Mouse (Mus musculus) erythroid progenitor cell, adult 5-6 weeks (primary cell): ENCODE data around the gene Anp32a. TPM values are rescaled to one million over a fixed set of nuclear protein-coding genes. Genes with fewer than 3 reads are reported as not detected.

ENCODE experiments used
- ATAC-seq: replicated peaks from 2 replicates; pipeline ENCODE4 v1.8.0; 2016; ENCODE audit warnings: moderate number of reproducible peaks, mild to moderate bottlenecking, moderate TSS enrichment, inconsistent platforms; ENCODE audit not compliant: poor library complexity, low FRiP score, severe bottlenecking
- total RNA-seq, 2 experiments: library from RNA; stranded (forward) in 1 of 2; stranded (reverse) in 1 of 2; fragments of 150-400 nt in 1 of 2; fragments of 186-747, 209-891 nt in 1 of 2; gene quantifications; 2 replicates each; pipeline versions ENCODE4 v1.2.3 to v1.2.4; 2015 to 2017; ENCODE audit warnings: low replicate concordance in 2 of 2

Anp32a gene
- total RNA-seq, 2 experiments from 2014 or later: 141 to 162 TPM

GRCm38 (mm10) chr9:62345633-62346387 is 4.7 kb downstream of the Anp32a start:
- no peak for ATAC-seq

- ATAC-seq: no peak
Observed at GRCm38 (mm10) chr9:62346388-62346679, 5.2 kb downstream of the Anp32a start.

GRCm38 (mm10) chr9:62347201-62347600 is 6.1 kb downstream of the Anp32a start:
- ATAC-seq: no peak

GRCm38 (mm10) chr9:62348050-62348449 is 7.0 kb downstream of the Anp32a start:
- no peak for ATAC-seq

GRCm38 (mm10) chr9:62348467-62348985 is 7.4 kb downstream of the Anp32a start:
- no peak for ATAC-seq

- ATAC-seq: no peak
Observed at GRCm38 (mm10) chr9:62349250-62349649, 8.2 kb downstream of the Anp32a start.

- ATAC-seq: no peak
Observed at GRCm38 (mm10) chr9:62350721-62351120, 9.6 kb downstream of the Anp32a start.

- ATAC-seq: no peak
Observed at GRCm38 (mm10) chr9:62351200-62351599, 10.1 kb downstream of the Anp32a start.

- peak; percentile 71 for ATAC-seq
Observed at GRCm38 (mm10) chr9:62353784-62354183, 12.7 kb downstream of the Anp32a start.

- no peak for ATAC-seq
Observed at GRCm38 (mm10) chr9:62354838-62355719, 14.0 kb downstream of the Anp32a start.

GRCm38 (mm10) chr9:62355763-62356162 is 14.7 kb downstream of the Anp32a start:
- no peak for ATAC-seq

GRCm38 (mm10) chr9:62357593-62357992 is 16.5 kb downstream of the Anp32a start:
- ATAC-seq: no peak

GRCm38 (mm10) chr9:62358851-62359250 is 17.8 kb downstream of the Anp32a start:
- no peak for ATAC-seq

GRCm38 (mm10) chr9:62360889-62361288 is 19.8 kb downstream of the Anp32a start:
- ATAC-seq: no peak

GRCm38 (mm10) chr9:62362835-62363385 is 21.8 kb downstream of the Anp32a start:
- ATAC-seq: no peak

- peak; percentile 95 for ATAC-seq
Observed at GRCm38 (mm10) chr9:62363619-62364018, 22.5 kb downstream of the Anp32a start.

- no peak for ATAC-seq
Observed at GRCm38 (mm10) chr9:62364216-62364615, 23.1 kb downstream of the Anp32a start.

GRCm38 (mm10) chr9:62364831-62365230 is 23.7 kb downstream of the Anp32a start:
- no peak for ATAC-seq

GRCm38 (mm10) chr9:62365326-62366080 is 24.4 kb downstream of the Anp32a start:
- ATAC-seq: no peak
